Mouse (Mus musculus): ENCODE measurements around the gene Inpp5a. TPM values are rescaled to one million over a fixed set of nuclear protein-coding genes. Genes with fewer than 3 reads are reported as not detected.

The Inpp5a gene
- polyA plus RNA-seq, 1 experiment, result 33.9 TPM

DNA sequence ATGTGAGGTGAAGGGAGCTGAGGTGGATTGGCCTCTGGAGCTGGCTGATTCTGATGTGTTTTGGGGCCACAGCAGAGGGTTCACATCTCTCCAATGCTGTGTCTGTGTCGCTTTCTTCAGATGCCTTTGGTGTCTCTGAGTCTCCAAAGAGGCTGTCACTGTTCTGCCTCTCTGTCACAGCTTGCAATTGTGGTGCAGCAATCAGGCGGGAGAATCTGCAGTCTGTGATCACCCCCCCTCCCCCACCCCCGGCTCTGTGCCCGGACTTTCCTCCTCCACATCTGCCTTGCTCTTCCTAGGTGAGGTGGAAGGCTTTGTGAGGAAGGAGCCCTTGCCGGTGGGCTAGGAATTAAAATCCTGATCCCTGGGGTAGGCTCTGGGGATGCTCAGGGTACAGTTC lies 52.1 kb downstream of the Inpp5a start:
- DNase-seq (ENCODE audit: low read depth), result no peak

- peak; percentile 13 for DNase-seq (ENCODE audit: low read depth)
Measured at GRCm38 (mm10) chr7:139441761-139442211, 52.9 kb downstream of the Inpp5a start.

GRCm38 (mm10) chr7:139445621-139446020 lies 56.7 kb downstream of the Inpp5a start:
- no peak for DNase-seq (ENCODE audit: low read depth)

DNA sequence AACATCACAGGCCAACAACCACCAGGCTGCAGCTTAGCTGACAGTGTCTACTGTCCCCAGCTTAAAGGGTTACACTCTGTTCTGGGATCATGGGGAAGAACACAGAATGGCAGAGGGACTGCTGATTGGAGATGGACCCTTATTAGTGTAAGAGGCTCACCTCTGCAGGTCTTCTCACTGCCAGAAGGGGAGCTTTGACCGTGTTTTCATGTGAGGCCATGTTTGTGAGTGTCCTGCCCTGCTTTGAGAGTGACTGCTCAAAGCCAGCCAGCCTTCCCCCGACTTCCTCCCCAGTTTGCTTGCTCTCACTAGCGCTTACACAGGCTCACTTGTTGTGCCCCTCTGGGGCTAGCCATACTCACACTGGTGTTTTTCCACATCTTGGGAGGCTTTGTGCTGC lies 58.5 kb downstream of the Inpp5a start:
- DNase-seq (ENCODE audit: low read depth), result no peak

- no peak for DNase-seq (ENCODE audit: low read depth)
Measured at GRCm38 (mm10) chr7:139450186-139450998, 61.5 kb downstream of the Inpp5a start.

DNA sequence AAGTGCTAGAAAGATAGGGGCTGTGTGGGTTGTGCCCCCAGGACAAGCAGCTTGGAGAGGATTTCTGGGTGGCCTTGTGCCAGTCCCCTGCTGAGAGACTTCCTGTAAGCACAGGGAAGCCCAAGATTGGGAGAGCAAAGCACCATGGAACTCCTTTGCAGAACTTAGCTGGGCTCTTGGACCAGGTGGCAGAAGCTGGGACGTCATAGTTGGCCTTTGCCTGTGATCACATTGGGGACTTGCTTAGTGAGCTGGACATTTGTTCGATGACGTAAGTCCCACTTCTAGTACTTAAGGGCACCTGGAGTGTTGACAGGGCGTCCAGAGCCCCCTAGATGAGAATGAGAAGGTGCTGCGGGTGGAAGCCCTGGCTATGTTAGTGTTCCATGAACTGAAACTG lies 62.8 kb downstream of the Inpp5a start:
- DNase-seq (ENCODE audit: low read depth), result no peak

- no peak for DNase-seq (ENCODE audit: low read depth)
Measured at GRCm38 (mm10) chr7:139452199-139452598, 63.3 kb downstream of the Inpp5a start.

DNA sequence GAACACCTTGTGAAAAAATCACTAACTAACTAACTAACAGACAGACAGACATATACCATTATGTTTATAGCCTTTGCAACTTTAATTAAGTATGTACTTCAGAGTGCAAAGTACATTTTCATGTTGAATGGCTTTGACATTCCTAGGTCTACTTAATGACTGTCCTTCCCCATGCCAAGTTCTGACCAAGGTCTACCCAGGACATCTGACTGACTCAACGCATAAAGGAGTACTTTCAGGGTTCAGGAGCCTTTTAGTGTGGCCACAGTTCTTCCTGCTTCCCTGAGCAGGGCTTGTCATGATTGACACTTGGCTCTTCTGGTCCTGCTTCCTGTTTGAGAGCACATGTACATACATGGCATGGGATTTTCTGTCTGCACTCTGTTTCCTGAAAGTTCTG lies 64.3 kb downstream of the Inpp5a start:
- DNase-seq (ENCODE audit: low read depth), result no peak

GRCm38 (mm10) chr7:139454285-139454684 lies 65.4 kb downstream of the Inpp5a start:
- no peak for DNase-seq (ENCODE audit: low read depth)

DNA sequence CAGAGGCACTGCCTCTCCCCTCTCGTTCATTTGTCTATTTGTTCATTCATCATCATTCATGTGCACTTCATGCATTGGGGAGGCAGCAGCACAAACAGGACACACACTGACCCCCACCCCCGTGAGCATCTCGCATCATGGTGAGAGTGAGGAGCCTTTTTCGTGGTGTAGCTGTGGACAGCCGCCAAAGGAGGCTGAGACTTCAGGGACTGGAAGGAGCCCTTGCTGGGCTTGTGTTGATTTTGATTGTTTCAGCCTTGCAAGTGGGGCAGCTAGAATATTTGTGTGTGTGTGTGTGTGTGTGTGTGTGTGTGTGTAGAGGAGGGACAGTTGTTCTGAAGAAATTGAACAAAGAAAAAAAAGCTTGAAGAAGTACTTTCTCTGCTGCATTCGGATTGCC lies 67.8 kb downstream of the Inpp5a start:
- no peak for DNase-seq (ENCODE audit: low read depth)

GRCm38 (mm10) chr7:139461344-139461743 lies 72.4 kb downstream of the Inpp5a start:
- no peak for DNase-seq (ENCODE audit: low read depth)

DNA sequence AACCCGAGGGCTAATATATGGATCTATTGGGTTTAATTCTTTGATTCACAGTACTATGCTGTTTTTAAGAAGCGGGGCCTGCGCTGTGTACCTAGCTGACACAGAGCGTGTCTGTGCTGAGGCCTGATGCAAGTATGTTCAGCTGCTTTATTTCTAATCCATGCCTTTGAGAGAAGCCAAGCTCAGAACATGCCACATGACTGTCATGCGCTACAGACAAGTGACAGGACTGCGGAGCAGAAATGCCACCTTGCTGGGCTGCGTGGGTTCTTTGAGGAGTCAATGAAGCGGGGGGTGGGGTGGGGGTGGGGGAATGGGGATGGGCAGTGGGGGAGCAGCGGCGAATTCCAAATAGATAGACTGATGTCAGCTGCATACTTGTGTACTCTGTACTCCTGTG lies 73.2 kb downstream of the Inpp5a start:
- DNase-seq (ENCODE audit: low read depth), result no peak

- DNase-seq (ENCODE audit: low read depth), result no peak
Measured at GRCm38 (mm10) chr7:139465538-139465937, 76.6 kb downstream of the Inpp5a start.

GRCm38 (mm10) chr7:139466484-139467176 lies 77.7 kb downstream of the Inpp5a start:
- no peak for DNase-seq (ENCODE audit: low read depth)

- no peak for DNase-seq (ENCODE audit: low read depth)
Measured at GRCm38 (mm10) chr7:139467177-139467895, 78.4 kb downstream of the Inpp5a start.

DNA sequence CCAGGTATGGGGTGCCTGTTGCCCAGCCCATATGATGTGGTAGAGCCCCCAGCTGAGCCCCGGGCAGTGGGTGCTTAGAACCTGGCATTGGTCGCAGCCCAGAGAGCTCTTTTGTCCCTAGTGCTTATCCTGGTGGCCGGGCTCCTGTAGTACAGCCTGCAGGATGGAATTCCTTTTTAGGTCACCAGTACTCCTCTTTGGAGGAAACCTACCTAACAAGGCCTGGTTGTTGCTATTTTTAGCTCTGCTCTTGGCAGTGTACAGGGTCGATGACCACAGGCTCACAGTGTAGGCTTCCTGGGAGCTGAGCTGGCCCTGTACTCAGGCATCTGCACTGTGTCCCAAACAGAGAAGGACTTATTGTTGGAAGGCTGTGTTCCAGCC lies 79.0 kb downstream of the Inpp5a start:
- DNase-seq (ENCODE audit: low read depth), result no peak

- no peak for DNase-seq (ENCODE audit: low read depth)
Measured at GRCm38 (mm10) chr7:139468440-139468839, 79.5 kb downstream of the Inpp5a start.

DNA sequence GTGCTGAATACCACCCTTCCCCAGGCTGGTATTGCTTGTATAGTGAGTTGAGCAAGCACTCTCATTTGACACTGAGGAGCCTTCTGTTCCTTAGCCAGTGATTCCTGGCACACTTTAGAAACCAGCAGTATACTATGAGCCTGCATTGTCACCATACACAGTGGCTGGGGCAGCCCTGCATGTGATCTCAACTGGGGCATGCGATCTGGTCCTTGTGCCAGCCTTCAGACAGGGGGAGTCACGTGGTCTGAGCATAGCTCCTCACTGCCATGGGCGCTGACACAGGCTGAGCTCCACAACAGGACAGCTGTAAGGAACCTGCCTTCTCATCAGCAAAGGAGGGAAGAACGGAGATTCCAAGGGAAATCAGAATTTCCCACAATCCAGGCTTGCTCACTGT lies 80.5 kb downstream of the Inpp5a start:
- no peak for DNase-seq (ENCODE audit: low read depth)

DNA sequence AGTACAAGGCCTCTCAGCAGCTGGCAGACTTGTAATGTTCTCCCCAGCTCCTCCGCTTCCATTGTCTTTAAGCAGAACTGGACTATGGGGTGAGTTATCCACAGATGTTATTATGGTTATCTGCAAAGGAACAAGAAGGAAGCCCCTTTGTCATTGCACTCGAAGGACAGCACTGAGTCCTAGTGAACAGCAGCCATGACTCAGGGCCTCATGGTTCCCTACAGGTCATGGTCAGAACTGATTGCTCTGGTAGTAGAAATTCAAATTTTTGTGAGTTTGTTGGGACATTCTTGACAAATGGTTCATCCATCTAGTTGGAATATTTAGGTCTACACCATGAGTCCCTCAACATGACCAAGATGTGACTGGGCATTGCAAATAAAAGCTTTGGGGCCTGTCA lies 81.6 kb downstream of the Inpp5a start:
- no peak for DNase-seq (ENCODE audit: low read depth)

GRCm38 (mm10) chr7:139472052-139472451 lies 83.1 kb downstream of the Inpp5a start:
- no peak for DNase-seq (ENCODE audit: low read depth)

GRCm38 (mm10) chr7:139472865-139473549 lies 84.1 kb downstream of the Inpp5a start:
- DNase-seq (ENCODE audit: low read depth), result no peak

DNA sequence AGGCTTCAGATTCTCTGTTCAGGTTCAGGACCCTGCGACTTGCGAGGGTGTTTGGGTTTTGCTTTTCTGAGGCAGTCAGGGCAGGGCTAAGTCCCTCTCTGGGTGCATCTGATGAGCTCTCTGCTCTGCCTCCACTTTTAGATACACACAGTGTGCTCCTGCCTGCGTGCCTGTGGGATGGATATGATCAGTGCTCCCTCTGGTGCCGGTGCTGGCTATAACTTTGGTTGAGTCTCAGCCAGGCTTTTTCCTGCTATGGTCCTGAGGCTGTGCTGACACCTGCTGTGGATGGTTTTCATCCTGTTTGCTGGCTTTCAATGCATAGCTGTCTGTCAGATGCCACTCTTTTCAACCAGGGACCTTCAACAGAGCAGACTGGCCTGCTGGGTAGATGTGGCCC lies 87.0 kb downstream of the Inpp5a start:
- DNase-seq (ENCODE audit: low read depth), result no peak

All from gonadal fat pad, adult 2 months (tissue).